Mouse (Mus musculus) erythroblast, embryonic 14.5 days (primary cell): ENCODE results near the gene Prrt2.

Source experiments
- GATA1 ChIP-seq: IDR thresholded peaks from 2 replicates; pipeline ENCODE4 v1.6.1; 2012; ENCODE audit warnings: low read length, inconsistent platforms, mixed read lengths
- TAL1 ChIP-seq: IDR thresholded peaks from 3 replicates; pipeline ENCODE4 v1.6.1; 2012; ENCODE audit warnings: low read length, inconsistent platforms, mixed read lengths

DNA sequence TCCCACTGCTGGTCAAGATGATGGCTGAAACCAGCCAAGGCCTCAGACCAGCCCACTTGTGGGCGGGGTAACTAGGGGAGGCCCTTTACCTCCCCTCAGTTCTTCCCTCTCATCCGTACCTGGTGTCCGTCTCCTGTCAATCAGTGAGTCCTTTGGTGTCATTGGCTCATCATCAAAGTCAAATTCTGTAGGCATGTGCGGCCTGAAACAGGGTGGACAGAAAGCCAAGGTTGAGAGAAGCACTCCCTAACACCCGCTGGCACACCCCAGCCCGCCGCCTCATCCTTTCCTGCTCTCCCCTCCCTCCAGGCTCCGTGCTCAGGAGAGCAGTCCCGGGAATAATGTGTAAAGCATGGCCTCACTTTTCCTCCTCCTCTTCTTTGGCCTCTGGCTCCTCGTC lies 4.9 kb downstream of the Prrt2 start:
- TF ChIP-seq GATA1 (no peak), TAL1 (no peak)
